Mouse (Mus musculus) mouse trophoblast stem cell (cell line): ENCODE measurements around the gene Mboat2.

Experiments
- in situ Hi-C, 2 experiments: fragments of 300-500 bp; cut with MseI, MboI; formaldehyde crosslinking; loops; 2 replicates in 1 of 2; 3 replicates in 1 of 2; pipeline ENCODE4 v1.15.1; 2025

The Mboat2 gene

GRCm38 (mm10) chr12:24898226-24898625 lies 67.5 kb downstream of the Mboat2 start:
- in situ Hi-C loops, result no loop called here

- in situ Hi-C loops, result no loop called here
Measured at GRCm38 (mm10) chr12:24899636-24900035, 69.0 kb downstream of the Mboat2 start.

GRCm38 (mm10) chr12:24902736-24903135 lies 72.1 kb downstream of the Mboat2 start:
- in situ Hi-C loops, result no loop called here

GRCm38 (mm10) chr12:24907894-24908293 lies 77.2 kb downstream of the Mboat2 start:
- in situ Hi-C loops, result no loop called here

GRCm38 (mm10) chr12:24909679-24910078 lies 79.0 kb downstream of the Mboat2 start:
- in situ Hi-C loops, result no loop called here

DNA sequence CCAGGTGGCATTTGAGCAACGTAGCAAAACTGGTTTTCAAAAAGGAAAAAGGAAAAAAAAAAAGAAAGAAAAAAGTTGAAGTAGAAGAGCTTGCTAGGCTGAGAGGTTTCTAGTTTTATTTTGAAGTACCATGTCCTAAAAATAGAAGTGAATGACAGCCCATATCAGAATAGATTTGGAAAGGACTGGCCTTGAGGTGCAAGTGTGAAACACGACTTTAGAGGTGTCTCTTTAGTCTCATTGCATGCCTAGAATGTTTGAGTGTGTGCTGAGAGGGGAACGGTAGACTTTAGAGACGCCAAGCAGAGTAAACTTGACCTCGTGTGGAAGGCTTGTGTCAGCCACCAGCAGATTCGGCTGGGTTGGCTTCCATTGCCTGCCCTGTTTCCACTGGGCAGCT lies 81.5 kb downstream of the Mboat2 start:
- in situ Hi-C loops, result no loop called here

DNA sequence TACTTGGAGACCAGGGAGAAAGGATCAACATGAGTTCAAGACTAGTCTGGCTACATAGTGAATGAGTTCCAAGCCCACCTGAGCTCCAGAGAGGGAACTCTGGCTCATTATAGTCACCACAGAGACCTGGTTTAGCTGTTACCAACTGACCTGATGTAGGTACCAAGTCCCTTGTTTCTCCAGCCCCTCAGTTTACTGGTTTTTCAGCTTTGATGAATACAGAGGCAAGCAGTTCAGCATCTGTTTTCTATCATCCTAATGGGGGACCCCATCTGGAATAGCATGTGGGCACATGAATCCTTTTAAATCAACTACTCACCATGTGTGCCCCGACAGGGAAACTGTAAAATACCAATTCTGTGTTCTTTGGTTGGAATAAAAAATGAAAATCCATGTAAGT lies 82.2 kb downstream of the Mboat2 start:
- in situ Hi-C loops, result no loop called here

DNA sequence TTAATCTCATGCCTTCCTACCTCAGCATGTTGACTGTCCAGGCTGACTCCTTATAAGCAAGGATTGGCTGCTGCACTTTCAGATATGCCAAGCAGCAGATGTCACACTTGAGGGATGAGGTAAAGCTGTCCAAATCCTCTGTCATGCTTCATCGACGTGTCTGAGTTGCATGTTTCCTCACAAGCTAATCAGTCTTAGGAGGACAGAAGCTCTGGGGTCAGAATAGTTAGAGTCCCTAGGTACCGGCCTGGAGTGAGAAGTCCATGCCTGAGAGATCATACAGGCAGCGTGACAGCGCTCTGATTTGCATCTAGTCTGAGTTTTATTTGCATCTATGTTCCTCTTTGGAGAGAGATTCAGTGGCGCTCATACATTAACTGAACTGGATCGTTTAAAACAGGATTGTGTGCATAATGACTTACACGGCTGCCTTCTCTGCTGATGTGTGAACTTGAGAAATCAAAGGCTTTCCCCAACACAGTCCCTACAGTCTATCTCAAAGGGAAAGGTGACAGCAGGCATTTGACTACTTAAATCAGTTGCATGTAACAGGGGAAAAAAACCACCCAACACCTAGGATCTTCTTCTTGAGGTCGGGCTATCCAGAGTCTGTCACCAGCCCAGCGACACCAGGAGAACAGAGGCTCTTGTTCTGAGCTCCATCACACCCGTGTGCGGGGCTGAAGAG lies 88.0 kb downstream of the Mboat2 start:
- in situ Hi-C loops, result no loop called here

DNA sequence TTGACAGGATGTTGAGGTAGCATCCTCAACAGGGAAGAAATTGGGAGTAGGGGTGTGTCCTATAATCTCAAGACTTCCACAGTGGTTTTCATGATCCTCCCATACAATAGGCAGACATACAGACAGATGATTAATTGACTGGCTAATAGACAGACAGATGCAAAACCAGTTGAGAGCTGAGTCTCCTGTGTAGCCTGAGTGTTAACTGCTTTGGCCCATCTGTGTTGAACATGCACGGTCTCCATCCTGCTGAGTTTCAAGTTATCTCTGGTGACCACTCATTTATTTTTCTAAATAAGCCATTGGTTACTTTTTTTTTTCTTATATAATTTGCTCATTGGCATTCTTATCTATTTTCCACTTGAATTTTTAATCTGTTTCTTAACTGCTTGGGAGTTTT lies 90.2 kb downstream of the Mboat2 start:
- in situ Hi-C loops, result no loop called here

DNA sequence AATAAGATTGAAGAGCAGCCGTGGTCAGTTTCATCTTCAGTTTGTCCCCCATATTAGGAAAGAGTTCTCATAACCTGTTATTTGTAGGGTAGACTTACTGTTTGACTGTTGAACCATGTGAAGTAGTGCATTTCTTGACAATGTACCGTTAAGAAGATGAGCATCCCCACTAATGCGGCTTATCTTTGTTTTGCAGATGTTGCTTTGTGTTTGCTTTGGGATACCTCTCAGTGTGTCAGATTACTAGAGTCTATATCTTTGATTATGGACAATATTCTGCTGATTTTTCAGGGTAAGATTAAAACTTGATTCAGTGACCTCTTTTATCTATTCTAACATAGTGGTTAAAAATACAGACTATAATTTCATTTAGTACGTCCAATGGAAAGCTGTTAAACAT lies 93.3 kb downstream of the Mboat2 start:
- in situ Hi-C loops, result no loop called here

GRCm38 (mm10) chr12:24925276-24925675 lies 94.6 kb downstream of the Mboat2 start:
- in situ Hi-C loops, result no loop called here

DNA sequence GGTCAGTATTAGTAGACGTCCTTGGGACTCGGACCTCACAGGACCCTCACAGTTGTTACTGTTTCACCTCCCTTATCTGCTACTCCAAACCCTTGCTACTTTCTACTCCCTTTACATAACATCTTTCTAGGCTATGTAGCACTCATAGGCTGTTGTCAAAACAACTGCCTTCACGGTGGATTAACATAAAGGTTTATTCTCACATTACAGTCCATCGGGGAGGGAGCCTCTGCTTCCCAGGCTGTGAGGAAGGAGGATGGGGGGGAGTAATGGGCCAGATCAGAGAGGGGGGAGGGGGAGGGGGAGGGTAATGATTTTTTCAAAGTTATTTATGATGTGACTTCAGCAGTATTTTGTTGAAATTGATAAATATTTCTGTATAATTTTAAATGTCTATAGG lies 95.0 kb downstream of the Mboat2 start:
- in situ Hi-C loops, result no loop called here

- in situ Hi-C loops, result no loop called here
Measured at GRCm38 (mm10) chr12:24928051-24928748, 97.5 kb downstream of the Mboat2 start.

GRCm38 (mm10) chr12:24929043-24929442 lies 98.4 kb downstream of the Mboat2 start:
- in situ Hi-C loops, result no loop called here

DNA sequence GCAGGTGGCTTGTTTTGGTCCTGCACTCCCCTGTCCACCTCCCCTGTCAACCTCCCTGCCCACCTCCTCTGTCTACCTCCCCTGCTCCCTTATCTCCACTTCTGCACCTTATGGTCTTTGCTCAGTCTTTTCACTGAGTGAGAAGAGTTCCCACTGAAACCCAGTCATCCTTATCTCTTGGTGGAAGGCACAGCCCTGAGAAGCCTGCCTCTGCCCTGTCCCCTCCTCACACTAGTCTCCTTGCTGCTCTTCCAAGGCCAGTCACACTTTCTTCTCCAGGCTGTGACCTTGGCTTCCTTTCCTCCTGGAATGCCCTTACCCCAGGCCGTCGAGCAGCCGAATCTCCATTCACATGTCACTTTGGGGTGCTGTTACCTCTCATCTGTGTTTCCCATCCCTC lies 100.1 kb downstream of the Mboat2 start:
- in situ Hi-C loops, result no loop called here

GRCm38 (mm10) chr12:24932120-24932519 lies 101.4 kb downstream of the Mboat2 start:
- in situ Hi-C loops, result no loop called here

DNA sequence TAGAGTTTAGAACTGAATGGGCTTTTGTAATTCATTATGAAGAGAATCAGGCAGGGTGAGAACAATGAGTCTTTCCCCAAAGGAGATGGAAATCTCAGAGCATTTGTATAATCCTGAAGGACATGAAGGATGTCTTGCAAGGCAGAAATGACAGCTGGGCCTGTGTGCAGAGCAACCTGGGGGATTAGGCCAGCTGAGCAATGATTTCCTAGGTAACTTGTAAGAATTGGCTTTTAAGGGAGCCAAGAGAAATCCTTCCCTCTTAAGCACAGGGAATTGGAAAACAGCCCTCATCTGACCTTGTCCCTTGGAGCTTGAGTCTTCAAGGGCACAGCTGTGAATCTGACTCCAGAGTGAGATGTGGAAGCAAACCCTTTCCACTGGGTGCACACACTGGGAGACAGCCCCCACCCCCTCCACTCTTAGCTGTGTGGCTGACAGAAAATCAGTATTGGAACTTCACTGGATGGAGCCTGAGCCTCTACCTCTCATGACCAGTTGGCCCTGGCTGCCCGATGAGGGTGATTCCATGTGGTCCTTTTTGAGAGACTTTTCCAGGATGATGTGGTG lies 102.6 kb downstream of the Mboat2 start:
- in situ Hi-C loops, result no loop called here

GRCm38 (mm10) chr12:24933996-24934395 lies 103.3 kb downstream of the Mboat2 start:
- in situ Hi-C loops, result no loop called here

- in situ Hi-C loops, result no loop called here
Measured at GRCm38 (mm10) chr12:24936281-24936680, 105.6 kb downstream of the Mboat2 start.

GRCm38 (mm10) chr12:24939372-24939771 lies 108.7 kb downstream of the Mboat2 start:
- in situ Hi-C loops, result no loop called here

GRCm38 (mm10) chr12:24942619-24943287 lies 112.1 kb downstream of the Mboat2 start:
- in situ Hi-C loops, result no loop called here

DNA sequence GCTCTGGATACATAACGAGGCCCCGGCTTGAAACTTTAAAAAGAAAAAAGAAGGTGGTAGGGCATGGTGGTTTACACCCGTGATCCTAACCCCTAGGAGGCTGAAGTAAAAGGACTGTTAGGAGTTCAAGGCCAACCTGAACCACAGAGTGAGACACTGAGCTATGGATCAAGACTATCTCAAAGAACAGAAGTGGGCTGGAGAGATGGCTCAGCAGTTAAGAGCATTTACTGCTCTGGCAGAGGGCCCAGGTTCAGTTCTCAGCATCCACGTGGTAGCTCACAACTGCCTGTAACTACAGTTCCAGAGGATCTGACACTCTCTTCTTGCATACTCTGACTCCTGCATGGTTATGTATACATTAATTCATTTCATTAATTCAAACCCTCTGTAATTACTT lies 112.7 kb downstream of the Mboat2 start:
- in situ Hi-C loops, result no loop called here

DNA sequence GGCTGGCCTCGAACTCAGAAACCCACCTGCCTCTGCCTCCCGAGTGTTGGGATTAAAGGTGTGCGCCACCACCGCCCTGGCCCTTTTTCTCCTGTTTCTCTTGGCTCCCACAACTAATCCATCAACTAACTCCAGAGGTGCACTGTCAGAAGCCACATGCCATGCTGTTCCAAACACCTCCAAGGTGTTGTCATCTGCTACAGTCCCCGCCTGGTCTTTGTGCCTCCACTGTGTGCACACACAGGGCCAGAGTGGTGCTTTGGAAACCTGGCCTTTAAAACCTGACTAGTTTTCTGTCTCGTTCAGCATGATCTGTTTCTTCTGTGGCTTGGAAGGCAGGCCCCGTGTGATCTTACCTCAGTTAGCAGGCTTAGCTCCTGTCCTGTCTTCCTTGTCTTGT lies 113.9 kb downstream of the Mboat2 start:
- in situ Hi-C loops, result no loop called here
